9 mouse cellular contexts compared by ENCODE assay signal in genomic region chr16:32815160-32815605, GRCm38 (mm10). TPM values are rescaled to one million over a fixed set of nuclear protein-coding genes. Genes with fewer than 3 reads are reported as not detected.
DNase-seq lines count a peak whose midpoint lies in the region; ATAC-seq lines count a peak whose summit lies in the region.
"Had no signal": no experiment of that assay in that cellular context is flagged by ENCODE, and none has a peak within 500 bp of the region (broad histone marks: within the 10 kb centered on the region; RNA-seq: fewer than 3 reads in every experiment).

No protein-coding gene starts in this region.

- WGBS in forebrain, embryonic 10.5 days: 4% methylated on average over 6 of the region's 6 CpGs
- 13% methylated on average over 6 of the region's 6 CpGs for WGBS in hindbrain, embryonic 15.5 days
- WGBS in liver, embryonic 13.5 days (ENCODE audit: insufficient replicate concordance): 20% methylated on average over 6 of the region's 6 CpGs

- H3K4me3 ChIP-seq in forebrain, embryonic 10.5 days: peak overlapping the region; percentile 45
- peak overlapping the region; percentile 32 for H3K4me3 ChIP-seq in hindbrain, embryonic 15.5 days
- peak overlapping the region; percentile 35; the same call in 1 of the 2 replicates for H3K4me3 ChIP-seq in liver, embryonic 13.5 days (replicated peaks)

- no peak overlapping the region for H3K9ac ChIP-seq in hindbrain, embryonic 15.5 days
- no peak overlapping the region for H3K9ac ChIP-seq in liver, embryonic 13.5 days

- peaks cover 22% of the 10 kb centered on the region for H3K4me1 ChIP-seq in forebrain, embryonic 10.5 days
- peaks cover 4% of the 10 kb centered on the region for H3K4me1 ChIP-seq in hindbrain, embryonic 15.5 days (replicated peaks)
- peaks cover 15% of the 10 kb centered on the region for H3K4me1 ChIP-seq in liver, embryonic 13.5 days (replicated peaks)

- H3K9me3 ChIP-seq in forebrain, embryonic 10.5 days: no peaks in the 10 kb centered on the region
- H3K9me3 ChIP-seq in hindbrain, embryonic 15.5 days: no peaks in the 10 kb centered on the region
- H3K9me3 ChIP-seq in liver, embryonic 13.5 days (replicated peaks): no peaks in the 10 kb centered on the region

- peaks cover 10% of the 10 kb centered on the region; the same call in 1 of the 2 replicates for H3K27me3 ChIP-seq in forebrain, embryonic 10.5 days (ENCODE audit: poor library complexity, severe bottlenecking)
- H3K27me3 ChIP-seq in hindbrain, embryonic 15.5 days: no peaks in the 10 kb centered on the region
- peaks cover 6% of the 10 kb centered on the region; the same call in 1 of the 2 replicates for H3K27me3 ChIP-seq in liver, embryonic 13.5 days
- no peaks in the 10 kb centered on the region for H3K27me3 ChIP-seq in splenic B cell, adult 2 months (ENCODE audit: control insufficient read depth, insufficient read depth, low read length, poor library complexity, severe bottlenecking)

- 0 out of 2 replicates have a peak, but pooled peaks have one; percentile 16 for ATAC-seq in cerebellum, adult (ENCODE audit: insufficient number of reproducible peaks, low FRiP score, low TSS enrichment)
- 0 out of 2 replicates have a peak, but pooled peaks have one; percentile 49 for ATAC-seq in hindbrain, embryonic 15.5 days (ENCODE audit: low FRiP score, low read depth)
- ATAC-seq in liver, embryonic 13.5 days (ENCODE audit: low read depth): 0 out of 2 replicates have a peak, but pooled peaks have one; percentile 26

- no peak for DNase-seq in cerebellum, adult 8-10 months
- DNase-seq in forebrain, embryonic 10.5 days (ENCODE audit: extremely low spot score, low spot score): peak; percentile 17
- no peak for DNase-seq in liver, embryonic 13.5 days
- peak; percentile 5 for DNase-seq in splenic B cell, adult 2 months (ENCODE audit: low read depth, low spot score)
- no peak for DNase-seq in layer of hippocampus, adult 9-11 months
- no peak for DNase-seq in left cerebral cortex, postnatal 14 days (ENCODE audit: low spot score in 2 of 2)

- intact Hi-C loops in left cerebral cortex, postnatal 14 days (cut with DNase I): loop anchor here (10.0 kb wide), 2 partner anchors 200 to 230 kb away; no protein-coding TSS in a partner anchor

- no peaks in the 10 kb centered on the region for H3K36me3 ChIP-seq in forebrain, embryonic 10.5 days (replicated peaks)
- no peaks in the 10 kb centered on the region for H3K36me3 ChIP-seq in hindbrain, embryonic 15.5 days
- no peaks in the 10 kb centered on the region for H3K36me3 ChIP-seq in liver, embryonic 13.5 days
- no peaks in the 10 kb centered on the region for H3K36me3 ChIP-seq in splenic B cell, adult 2 months (ENCODE audit: control insufficient read depth, insufficient read depth, low read length, poor library complexity, severe bottlenecking)

- peak overlapping the region; percentile 56 for H3K4me2 ChIP-seq in hindbrain, embryonic 15.5 days
- H3K4me2 ChIP-seq in liver, embryonic 13.5 days: peak overlapping the region; percentile 57

- peak overlapping the region; percentile 69 for H3K27ac ChIP-seq in forebrain, embryonic 10.5 days
- no peak overlapping the region for H3K27ac ChIP-seq in hindbrain, embryonic 15.5 days (replicated peaks)
- H3K27ac ChIP-seq in liver, embryonic 13.5 days: no peak overlapping the region

RNA-seq across cellular contexts. Expression of gene Smbd1, which starts 4.9 kb away (rescaled TPM):
- not detected in 2 replicates for polyA plus RNA-seq in forebrain, embryonic 10.5 days (2016; fragmentation: Nextera tagmentation; extraction: Ambion mirVana)
- not detected in 2 replicates for polyA plus RNA-seq in hindbrain, embryonic 15.5 days (2015; fragmentation: Nextera tagmentation; extraction: Ambion mirVana)
- not detected in 2 replicates for polyA plus RNA-seq in liver, embryonic 13.5 days (2015; fragmentation: Nextera tagmentation; extraction: Ambion mirVana)
- not detected for total RNA-seq in left cerebral cortex, postnatal 14 days (2021)
- total RNA-seq: gastrocnemius, postnatal 36 days had no signal

RNA-seq across cellular contexts. Expression of gene Muc20, which starts 17.9 kb away (rescaled TPM):
- polyA plus RNA-seq in forebrain, embryonic 10.5 days (2016; fragmentation: Nextera tagmentation; extraction: Ambion mirVana): not detected in 2 replicates
- polyA plus RNA-seq in hindbrain, embryonic 15.5 days (2015; fragmentation: Nextera tagmentation; extraction: Ambion mirVana): 0.06 TPM in 1 of 2 replicates, not detected in the other
- 0.05 TPM in 1 of 2 replicates, not detected in the other for polyA plus RNA-seq in liver, embryonic 13.5 days (2015; fragmentation: Nextera tagmentation; extraction: Ambion mirVana)
- not detected for total RNA-seq in left cerebral cortex, postnatal 14 days (2021)

Comparison
In these comparisons a context has a peak if more than half of its experiments do, and no peak if none do; other contexts are left out.
1. DNase-seq: peak in forebrain, embryonic 10.5 days (single experiment) and splenic B cell, adult 2 months (single experiment); none in cerebellum, adult 8-10 months (single experiment), liver, embryonic 13.5 days (single experiment), layer of hippocampus, adult 9-11 months (single experiment) and left cerebral cortex, postnatal 14 days (0 of 2).
2. Peak in every context shown above with its lines, with median percentiles within 50 percentile points of each other: ATAC-seq and H3K4me3 ChIP-seq.